Mouse (Mus musculus): ENCODE data around the gene Olfr224. TPM values are rescaled to one million over a fixed set of nuclear protein-coding genes. Genes with fewer than 3 reads are reported as not detected.

Olfr224 gene
- total RNA-seq (2014; fragmentation: Nextera tagmentation) = not detected in 2 replicates
- not detected in 2 replicates for total RNA-seq (2017)

DNA sequence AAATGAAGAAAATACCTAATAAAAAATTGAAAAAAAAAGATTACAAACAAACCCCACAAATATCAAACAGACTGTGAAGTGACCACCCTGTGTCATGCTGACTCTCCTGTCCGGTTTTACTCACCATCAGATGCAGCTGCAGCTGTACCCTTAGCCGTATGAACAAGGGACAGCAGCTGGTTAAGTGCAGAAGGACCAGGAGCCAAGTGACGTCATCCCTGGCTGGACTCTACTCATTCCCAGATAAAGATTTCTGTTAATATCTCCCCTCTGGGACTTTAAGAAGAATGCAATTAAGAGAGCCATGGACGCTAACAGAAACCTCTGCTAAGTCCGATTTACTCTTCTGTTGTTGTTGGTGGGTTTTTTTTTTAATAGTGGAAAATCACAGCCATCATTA is at the start of gene Olfr224:
Gene Olfr224, minus strand, starts transcription at position 149 of the 400 bp plus-strand sequence.
- no peak for ATAC-seq (replicated peaks; ENCODE audit: low FRiP score, low TSS enrichment, poor library complexity, severe bottlenecking)

DNA sequence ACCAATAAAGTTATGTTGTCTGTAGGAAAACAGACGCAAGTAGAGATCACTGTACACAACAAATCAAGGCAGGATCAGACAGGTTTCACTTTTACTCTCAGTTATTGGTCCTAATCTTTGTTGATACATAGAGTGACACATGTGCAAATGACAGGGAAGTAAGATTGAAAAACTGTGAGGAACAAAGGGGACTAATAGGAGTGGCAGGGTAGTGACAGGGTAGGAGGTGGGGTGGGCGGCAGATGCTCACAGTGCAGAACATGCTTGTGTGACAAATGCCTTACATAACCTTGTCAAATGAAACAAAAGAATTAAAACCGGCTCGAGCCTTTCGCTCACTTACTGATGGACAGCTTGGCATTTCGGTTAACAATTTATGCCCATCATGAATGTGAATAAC is 48.4 kb upstream of the Olfr224 start:
- ATAC-seq (replicated peaks; ENCODE audit: low FRiP score, low TSS enrichment, poor library complexity, severe bottlenecking) = no peak

DNA sequence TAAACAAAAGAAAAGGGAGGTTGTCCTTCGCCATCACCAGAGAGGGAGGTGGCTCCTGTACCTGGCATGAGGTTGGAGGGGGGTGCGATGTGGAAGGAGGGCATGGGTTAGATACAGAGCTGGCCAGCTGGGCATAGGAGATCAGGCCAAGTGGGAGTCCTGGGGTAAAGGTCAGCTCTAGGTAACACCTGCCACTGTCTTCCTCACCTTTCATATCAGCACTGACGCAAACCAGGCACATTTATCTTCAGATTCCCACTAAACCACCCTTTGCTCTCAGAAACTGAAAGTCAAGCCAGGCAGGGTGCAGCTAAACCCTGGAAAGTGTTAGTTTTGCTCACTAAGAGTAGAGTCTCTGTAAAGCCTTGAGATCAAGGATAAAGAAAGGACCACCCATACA is 48.0 kb upstream of the Olfr224 start:
- ATAC-seq (replicated peaks; ENCODE audit: low FRiP score, low TSS enrichment, poor library complexity, severe bottlenecking) = no peak

DNA sequence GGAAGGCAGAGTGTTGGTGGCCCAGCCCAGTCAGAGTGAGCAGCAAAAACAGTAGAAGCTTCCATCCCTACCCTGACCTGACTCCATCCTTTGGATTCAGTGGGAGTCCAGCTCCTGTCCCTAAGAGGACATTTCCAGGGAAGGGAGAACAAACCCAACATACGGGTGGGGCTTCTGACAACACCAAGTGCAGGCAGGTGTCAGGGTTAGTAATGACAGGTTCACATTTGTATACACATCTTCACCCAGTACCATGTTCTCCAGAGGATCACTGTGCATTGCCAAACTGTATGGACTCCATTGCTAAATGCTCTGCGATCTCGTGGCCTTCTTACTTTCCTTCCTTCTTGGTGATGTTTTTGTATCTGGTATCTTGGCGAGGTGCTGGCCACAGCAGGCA is 45.6 kb upstream of the Olfr224 start, which contains the start of gene 2210407C18Rik:
Gene 2210407C18Rik, minus strand, starts transcription at position 101 of the 400 bp plus-strand sequence.
- ATAC-seq (replicated peaks; ENCODE audit: low FRiP score, low TSS enrichment, poor library complexity, severe bottlenecking) = no peak

DNA sequence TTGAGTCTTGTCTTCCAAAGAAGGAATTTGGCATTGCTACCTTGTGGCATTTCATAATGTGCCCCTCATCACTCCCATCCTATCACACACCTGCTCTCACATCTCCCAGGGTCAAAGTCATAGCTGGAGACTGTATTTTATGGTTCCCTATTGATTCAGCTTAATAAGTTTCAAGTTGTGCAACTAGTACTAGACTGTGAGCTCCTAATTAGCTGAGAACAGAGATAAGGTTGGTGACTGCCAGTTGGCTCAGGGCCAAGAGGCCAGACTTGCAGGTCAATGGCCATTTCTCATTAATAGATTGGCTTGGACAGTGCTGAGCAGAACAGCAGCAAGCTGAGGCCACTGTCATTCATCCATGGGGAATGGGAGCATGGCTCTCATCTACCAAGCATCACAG is 44.2 kb upstream of the Olfr224 start:
- ATAC-seq (replicated peaks; ENCODE audit: low FRiP score, low TSS enrichment, poor library complexity, severe bottlenecking) = no peak

DNA sequence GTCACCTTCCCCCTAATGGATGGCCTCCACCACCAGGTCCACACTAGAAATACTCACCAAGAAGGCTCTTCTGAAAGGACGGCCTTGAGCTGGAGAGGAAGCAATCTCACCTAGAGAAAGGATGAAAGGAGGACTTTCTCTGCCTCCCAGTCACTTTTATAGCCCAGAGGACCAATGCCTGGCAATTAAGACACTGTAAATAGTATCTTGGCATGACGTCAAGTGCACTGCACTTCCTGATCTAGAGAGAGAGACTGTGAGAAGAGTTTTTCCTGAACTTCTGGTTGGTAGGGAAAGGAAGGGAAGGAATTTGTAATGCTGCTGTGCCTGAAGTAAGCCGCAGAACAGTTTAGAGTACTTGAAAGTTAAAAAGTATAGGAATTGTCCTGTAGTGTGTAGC is 43.0 kb upstream of the Olfr224 start:
- no peak for ATAC-seq (replicated peaks; ENCODE audit: low FRiP score, low TSS enrichment, poor library complexity, severe bottlenecking)

DNA sequence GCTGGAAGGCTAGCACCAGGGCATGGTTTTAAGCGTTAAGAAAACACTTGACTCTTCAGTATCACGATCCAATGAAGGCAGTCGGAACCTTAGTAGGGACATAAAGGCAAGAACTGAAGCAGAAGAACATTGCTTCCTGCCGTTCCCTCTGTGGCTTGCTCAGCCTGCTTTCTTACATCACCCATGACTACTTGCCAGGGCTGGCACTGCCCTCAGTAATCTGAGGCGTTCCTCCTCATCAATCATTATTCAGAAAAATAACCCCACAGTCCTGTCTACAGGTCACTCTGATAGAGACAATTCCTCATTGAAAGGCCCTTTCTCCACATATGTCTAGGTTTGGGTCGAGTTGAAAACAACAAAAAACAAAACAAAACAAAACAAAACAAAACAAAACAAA is 36.7 kb upstream of the Olfr224 start:
- no peak for ATAC-seq (replicated peaks; ENCODE audit: low FRiP score, low TSS enrichment, poor library complexity, severe bottlenecking)

DNA sequence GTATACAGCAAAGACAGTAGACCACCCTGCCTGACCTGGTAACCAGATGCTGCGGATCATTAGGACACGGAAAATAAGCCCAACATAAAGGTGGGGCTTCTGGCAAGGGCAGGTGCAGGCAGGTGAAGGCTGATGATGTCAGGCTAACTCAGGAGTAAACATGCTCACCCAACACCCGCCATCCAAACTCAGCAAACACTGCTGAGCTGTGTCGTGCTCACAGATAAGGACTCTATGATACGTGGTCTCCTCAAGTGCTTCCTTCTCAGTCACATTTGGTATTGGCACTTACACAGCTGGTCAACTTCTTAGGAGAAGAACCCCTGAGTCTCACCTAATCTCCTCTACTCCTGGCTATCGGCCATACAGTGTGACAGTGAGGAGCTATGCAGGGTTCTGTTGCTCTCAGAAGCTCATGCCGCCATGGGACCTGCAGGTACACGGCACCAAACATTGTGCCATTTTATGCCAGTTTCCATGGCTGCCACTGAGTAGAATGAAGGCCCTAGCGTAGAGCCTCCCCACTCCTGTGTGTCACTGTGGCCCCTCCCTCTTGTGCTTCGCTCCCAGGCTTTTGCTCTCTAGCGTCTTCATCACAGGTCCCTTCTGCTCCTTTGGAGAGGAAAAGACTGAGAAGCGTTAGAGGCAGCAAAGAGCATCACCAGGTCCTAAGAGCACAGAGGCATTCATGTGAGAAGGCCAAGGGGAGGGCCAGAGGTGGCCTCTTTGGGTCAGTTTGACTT is 36.0 kb upstream of the Olfr224 start:
- no peak for ATAC-seq (replicated peaks; ENCODE audit: low FRiP score, low TSS enrichment, poor library complexity, severe bottlenecking)

DNA sequence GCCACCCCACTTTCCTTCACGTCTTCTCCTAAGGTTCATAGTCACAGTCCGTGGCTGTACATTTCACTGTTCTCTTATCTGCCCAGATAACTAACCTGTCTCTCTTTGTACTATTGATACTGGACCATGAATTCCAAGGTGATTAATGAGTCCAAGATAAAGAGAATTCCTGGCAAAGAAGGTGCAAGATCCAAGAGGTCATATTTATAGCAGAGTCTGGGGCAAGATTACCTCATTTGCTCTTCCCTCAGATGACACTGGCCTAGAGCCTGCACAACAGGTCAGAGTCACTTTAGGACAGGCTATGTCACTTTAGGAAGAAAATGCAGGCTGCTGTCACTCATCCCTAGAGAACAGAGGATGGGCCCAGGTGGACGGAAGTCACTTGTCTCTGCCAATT is 34.9 kb upstream of the Olfr224 start:
- ATAC-seq (replicated peaks; ENCODE audit: low FRiP score, low TSS enrichment, poor library complexity, severe bottlenecking) = no peak

DNA sequence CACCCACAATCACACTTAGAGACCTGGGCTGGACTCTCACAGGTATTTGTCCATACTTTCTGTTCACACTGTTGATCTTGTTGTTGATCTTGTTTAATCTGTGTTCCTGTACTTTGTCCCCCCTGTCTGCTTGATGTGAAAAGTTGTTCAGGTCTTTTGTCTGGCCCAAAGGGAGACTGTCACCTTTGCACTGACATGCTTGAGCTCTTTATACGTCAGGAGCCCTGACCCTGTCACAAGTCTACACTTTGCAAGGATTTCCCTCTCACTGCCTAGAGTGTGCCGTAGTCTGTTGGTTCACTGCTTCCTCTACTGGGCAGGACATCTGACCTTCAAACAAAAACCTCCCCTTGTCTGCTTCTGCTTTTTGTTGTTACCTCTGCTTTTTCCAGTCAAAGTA is 34.3 kb upstream of the Olfr224 start:
- ATAC-seq (replicated peaks; ENCODE audit: low FRiP score, low TSS enrichment, poor library complexity, severe bottlenecking) = no peak

DNA sequence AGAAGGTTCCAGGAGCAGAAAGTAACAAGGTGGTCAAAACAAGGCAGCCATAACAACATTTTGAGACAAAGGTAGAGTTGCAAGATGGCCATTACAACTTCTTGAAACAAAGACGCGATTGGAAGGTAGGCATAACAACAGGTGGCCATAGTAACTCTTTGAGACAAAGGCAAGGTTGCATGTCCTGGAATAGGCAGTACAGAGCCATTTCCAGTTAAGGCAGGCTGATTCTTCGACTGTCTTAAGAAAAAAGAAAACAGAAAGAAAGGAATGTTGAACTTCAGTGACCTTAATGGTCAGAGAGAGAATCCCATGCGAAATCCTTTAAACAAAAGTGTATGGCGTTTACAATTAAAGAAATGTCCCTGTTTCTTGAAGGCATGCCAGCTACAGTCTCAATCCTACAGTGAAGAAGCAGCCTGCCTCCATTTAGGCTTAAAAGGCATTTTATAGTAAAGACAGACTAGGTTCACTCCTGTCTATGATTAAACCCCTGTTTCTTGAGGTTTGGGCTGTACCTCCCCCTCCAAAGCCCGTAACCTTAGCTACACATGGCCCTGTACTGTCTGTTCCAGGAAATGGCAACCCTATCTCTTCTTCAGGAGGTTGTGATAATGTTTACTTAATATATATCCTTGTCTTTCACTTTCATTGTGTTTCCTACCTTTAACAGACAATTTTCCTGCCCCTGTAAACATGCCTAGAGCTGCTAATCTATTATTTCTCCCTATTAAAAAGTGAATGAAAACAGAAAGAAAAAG is 32.6 kb upstream of the Olfr224 start:
- 0 out of 2 replicates have a peak, but pooled peaks have one; percentile 50 for ATAC-seq (replicated peaks; ENCODE audit: low FRiP score, low TSS enrichment, poor library complexity, severe bottlenecking)

DNA sequence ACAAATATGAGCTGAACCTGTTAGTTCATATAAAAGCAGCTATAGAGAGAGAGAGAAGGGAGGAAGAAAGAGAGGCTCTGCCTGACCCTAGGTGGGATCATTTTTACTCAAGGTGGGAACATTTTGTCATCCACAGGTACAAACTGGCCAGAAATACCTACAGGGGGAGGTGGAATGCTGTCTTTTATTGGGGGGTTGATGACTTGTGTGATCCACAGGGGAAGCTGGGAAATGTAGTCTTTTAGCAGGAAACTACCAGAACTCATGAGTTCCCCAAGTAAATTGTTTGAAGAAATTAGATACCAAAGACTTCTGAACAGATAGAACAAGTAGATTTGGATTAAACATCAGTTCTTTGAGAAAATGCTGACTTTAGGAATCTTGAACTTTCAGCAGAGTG is 31.7 kb upstream of the Olfr224 start:
- no peak for ATAC-seq (replicated peaks; ENCODE audit: low FRiP score, low TSS enrichment, poor library complexity, severe bottlenecking)

DNA sequence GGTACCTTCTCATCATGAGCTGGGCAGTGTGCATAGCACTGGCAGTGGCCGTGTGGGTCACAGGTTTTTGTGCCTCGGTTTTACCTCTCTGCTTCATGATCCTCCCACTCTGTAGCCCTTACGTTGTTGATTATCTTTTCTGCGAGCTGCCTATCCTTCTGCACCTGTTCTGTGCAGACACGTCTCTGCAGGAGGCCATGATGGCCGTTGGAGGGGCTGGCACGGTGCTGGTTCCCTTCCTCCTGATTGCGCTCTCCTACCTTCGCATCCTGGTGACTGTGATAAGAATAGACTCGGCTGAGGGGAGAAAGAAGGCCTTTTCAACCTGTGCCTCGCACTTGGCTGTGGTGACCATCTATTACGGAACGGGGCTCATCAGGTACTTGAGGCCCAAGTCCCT is 27.5 kb upstream of the Olfr224 start:
- ATAC-seq (replicated peaks; ENCODE audit: low FRiP score, low TSS enrichment, poor library complexity, severe bottlenecking) = no peak

DNA sequence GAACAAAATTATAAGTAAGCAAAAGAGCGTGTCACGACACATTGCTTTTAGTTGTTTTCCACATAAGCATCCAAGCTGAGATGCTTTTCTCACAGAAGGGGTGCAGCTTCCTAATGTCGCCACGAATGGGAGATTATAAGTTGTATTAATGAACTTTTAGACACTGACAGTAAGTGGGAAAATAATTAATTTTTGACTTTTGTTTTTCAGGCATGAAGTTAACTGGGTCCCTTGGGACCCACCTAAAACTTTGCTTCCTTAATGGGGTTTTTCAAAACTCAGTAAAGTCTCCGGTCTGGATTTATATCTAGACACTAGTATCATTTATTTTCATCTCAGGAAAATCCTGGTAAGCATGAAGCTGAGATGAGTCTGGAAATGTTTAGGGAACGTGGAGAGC is 24.5 kb upstream of the Olfr224 start, which contains the start of gene Olfr324:
Gene Olfr324, plus strand, starts transcription at position 301 of the 400 bp plus-strand sequence.
- ATAC-seq (replicated peaks; ENCODE audit: low FRiP score, low TSS enrichment, poor library complexity, severe bottlenecking) = no peak

DNA sequence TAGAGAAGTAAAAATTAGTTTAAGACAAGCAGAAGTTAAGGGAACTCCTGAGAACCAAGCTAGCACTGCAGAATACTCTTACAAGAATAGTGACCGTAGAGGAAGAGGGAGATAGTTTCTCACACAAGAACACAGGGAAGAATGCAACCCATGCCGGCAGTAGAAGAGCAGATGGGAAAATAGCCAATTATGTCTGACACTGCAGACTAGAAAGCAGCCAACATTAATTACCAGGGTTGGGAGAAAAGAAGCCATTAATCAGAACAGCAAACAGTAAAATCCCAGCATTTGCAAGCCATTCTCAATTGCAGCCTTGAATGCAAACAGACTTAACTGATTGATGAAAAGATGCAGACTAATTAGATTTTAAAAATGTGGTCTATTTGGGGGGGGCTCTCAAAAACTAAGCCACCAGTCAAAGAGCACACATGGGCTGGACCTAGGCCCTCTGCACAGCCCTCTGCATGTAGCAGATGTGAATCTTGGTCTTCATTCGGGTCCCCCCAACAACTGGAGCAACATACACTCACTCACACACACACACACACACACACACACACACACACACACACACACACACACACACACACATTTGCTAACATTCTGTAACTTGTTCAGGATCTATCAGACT is 18.4 kb upstream of the Olfr224 start:
- no peak for ATAC-seq (replicated peaks; ENCODE audit: low FRiP score, low TSS enrichment, poor library complexity, severe bottlenecking)

DNA sequence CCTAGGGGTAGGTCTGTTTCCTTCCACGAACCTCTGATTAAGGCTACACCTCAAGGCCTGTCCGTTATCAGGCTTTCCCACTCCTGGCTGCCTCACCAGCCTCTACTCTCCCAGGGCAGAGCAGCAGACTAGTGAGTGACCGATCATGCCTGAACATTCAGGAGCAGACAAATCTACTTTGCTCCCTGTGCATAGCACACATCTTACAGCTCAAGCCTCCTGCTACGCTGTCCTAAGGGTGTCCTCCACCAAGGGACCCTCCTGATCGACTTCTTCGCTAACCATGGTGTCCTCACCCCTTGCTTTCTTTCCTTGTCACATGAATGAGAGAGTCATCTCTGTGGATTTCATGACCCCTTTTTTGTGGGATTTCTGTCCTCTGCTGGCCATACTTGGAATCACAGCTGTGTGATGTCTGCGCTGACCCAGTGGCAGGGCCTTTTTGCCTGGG is 17.6 kb upstream of the Olfr224 start:
- peak; percentile 99 for ATAC-seq (replicated peaks; ENCODE audit: low FRiP score, low TSS enrichment, poor library complexity, severe bottlenecking)

DNA sequence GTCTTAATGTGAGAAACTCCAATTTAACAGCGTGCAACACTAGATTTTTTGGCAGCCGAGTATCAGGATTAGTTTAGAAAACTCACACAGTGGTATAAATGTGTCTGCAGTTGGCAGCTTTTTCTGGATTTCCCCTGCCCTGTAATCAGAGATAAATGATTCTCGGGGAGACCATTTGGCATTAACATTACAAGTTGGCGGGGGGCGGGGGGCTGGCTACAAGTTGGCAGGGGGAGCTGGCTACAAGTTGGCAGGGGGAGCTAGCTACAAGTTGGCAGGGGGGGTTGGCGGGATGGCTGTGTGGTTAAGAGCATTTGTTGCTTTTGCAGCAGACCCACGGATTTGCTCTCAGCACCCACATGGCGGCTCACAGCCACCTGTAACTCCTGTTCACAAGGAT is 8.3 kb upstream of the Olfr224 start:
- ATAC-seq (replicated peaks; ENCODE audit: low FRiP score, low TSS enrichment, poor library complexity, severe bottlenecking) = no peak

DNA sequence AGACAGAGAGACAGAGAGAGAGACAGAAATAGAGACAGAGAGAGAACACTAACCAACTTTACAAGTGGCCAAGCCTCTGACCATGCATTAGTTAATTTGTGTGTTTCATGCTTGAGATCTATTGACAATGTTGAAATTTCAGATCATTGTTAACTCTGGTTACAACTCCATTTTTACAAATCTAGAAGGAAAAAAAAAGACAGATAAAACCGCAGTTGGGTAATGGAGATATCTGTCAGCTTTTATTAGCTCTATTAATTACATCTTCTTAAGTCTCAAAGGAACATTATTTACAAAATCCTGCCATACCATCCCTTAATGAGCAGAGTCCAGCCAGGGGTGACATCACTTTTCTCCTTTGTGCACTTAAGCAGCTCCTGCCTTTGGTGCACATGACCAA is 7.1 kb upstream of the Olfr224 start, which contains the start of gene Olfr325:
Gene Olfr325, plus strand, starts transcription at position 301 of the 400 bp plus-strand sequence.
- no peak for ATAC-seq (replicated peaks; ENCODE audit: low FRiP score, low TSS enrichment, poor library complexity, severe bottlenecking)

DNA sequence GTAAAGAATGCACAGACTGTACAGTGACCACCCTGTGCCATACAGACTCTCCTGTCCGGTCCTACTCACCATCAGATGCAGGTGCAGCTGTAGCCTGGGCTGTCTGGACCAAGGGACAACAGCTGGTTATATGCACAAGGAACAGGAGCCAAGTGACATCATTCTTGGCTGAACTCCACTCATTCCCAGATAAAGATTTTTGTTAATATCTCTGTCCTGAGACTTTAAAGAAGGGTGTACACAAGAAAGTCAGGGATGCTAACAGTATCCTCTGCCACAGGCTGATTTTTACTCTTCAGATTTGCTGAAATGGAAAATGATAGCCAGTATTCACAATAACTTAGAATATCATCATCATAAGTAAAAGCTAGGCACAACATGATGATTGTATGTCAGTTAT is 14.8 kb downstream of the Olfr224 start, which contains the start of gene Olfr328:
Gene Olfr328, minus strand, starts transcription at position 101 of the 400 bp plus-strand sequence.
- no peak for ATAC-seq (replicated peaks; ENCODE audit: low FRiP score, low TSS enrichment, poor library complexity, severe bottlenecking)

DNA sequence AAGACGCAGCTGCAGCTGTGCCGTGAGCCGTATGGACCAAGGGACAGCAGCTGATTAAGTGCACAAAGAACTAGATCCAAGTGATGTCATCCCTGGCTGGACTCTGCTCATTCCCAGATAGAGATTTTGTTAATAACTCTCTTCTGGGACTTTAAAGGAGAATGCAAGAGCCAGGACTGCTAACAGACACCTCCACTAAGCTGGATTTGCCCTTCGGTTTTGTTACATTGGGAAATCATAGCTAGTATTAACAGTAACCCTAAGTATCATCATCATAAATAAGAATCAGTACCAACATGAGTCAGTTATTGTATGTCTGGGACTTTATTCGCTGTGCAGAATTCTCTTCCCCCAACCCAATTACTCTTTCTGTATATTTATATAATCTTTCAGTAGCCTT is 24.0 kb downstream of the Olfr224 start, which contains the start of gene Olfr329-ps:
Gene Olfr329-ps, minus strand, starts transcription at position 101 of the 400 bp plus-strand sequence.
- ATAC-seq (replicated peaks; ENCODE audit: low FRiP score, low TSS enrichment, poor library complexity, severe bottlenecking) = no peak

Data from megakaryocyte-erythroid progenitor cell, adult 5-6 weeks (primary cell).